Mouse (Mus musculus) heart, adult 2 months (tissue): ENCODE results near the gene Fhit.

ENCODE experiments used
- CTCF ChIP-seq: fragments of 200-600 bp; IDR thresholded peaks from 2 replicates; pipeline ENCODE4 v1.8.1; 2022; ENCODE audit warnings: antibody characterized with exemption, mild to moderate bottlenecking, moderate library complexity
- POLR2A ChIP-seq: fragments of 200-500 bp; IDR thresholded peaks from 2 replicates; pipeline ENCODE4 v1.6.1; 2011; ENCODE audit warnings: mild to moderate bottlenecking, low read depth, low read length, control low read depth; ENCODE audit not compliant: insufficient read depth

DNA sequence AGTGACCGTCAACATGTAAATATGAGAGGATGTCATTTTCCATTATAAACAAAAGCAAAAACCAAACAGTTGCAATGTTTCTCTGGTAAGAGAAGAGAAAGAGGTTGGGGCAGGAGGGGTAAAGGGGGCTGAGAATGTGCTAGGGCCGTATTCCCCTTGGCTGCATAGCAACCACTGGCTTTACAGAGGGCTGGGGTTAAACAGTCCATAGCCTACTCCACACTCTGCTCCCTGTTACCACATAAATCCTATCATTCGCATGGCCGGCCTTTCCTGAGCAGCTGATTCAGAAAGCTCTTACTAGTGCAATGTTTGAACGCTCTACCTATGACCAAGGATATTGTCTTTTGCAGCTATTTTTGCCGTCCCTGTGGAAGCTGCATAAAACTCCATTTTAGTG is 875.8 kb downstream of the Fhit start:
- TF ChIP-seq CTCF (no peak), POLR2A (no peak)
